Comparison of ENCODE assay signal across 15 mouse cellular contexts in genomic region chr15:24648938-24649337, GRCm38 (mm10).
DNase-seq lines count a peak whose midpoint lies in the region; ATAC-seq lines count a peak whose summit lies in the region.
"Had no signal": no experiment of that assay in that cellular context is flagged by ENCODE, and none has a peak within 500 bp of the region (broad histone marks: within the 10 kb centered on the region; RNA-seq: fewer than 3 reads in every experiment).

No protein-coding gene starts in this region.

- no peak overlapping the region for H3K27ac ChIP-seq in forebrain, embryonic 15.5 days (replicated peaks)
- H3K27ac ChIP-seq in forebrain, embryonic 10.5 days, result no peak overlapping the region
- H3K27ac ChIP-seq in neural tube, embryonic 15.5 days (replicated peaks), result no peak overlapping the region
- H3K27ac ChIP-seq: heart, embryonic 15.5 days had no signal

- 82% methylated on average over 1 of the region's 1 CpGs for WGBS in forebrain, embryonic 15.5 days
- WGBS in forebrain, embryonic 10.5 days, result 81% methylated on average over 1 of the region's 1 CpGs
- WGBS in neural tube, embryonic 15.5 days, result 82% methylated on average over 1 of the region's 1 CpGs

- H3K4me2 ChIP-seq in forebrain, embryonic 15.5 days (replicated peaks), result no peak overlapping the region
- H3K4me2 ChIP-seq in neural tube, embryonic 15.5 days, result no peak overlapping the region
- H3K4me2 ChIP-seq: heart, embryonic 15.5 days; liver, embryonic 11.5 days; lung, embryonic 14.5 days had no signal

- DNase-seq in forebrain, embryonic 10.5 days (ENCODE audit: extremely low spot score, low spot score), result no peak
- peak; percentile 13 for DNase-seq in layer of hippocampus, adult 9-10 months (ENCODE audit: low spot score)
- DNase-seq in layer of hippocampus, adult 11-12 months (ENCODE audit: low spot score), result no peak
- DNase-seq in brain, embryonic 18.5 days (ENCODE audit: low read depth, low spot score), result peak; percentile 28
- no peak for DNase-seq in yolk sac, embryonic 10.5 days (ENCODE audit: low spot score)
- DNase-seq in adrenal gland, postnatal 36 days, result no peak
- DNase-seq: cerebellum, adult 8-10 months; heart, adult 11 months; lung, embryonic 14.5 days; right cerebral cortex, postnatal 4 days; thymus, adult 18-20 months had no signal

- H3K4me3 ChIP-seq in forebrain, embryonic 15.5 days, result no peak overlapping the region
- H3K4me3 ChIP-seq in forebrain, embryonic 10.5 days, result no peak overlapping the region
- H3K4me3 ChIP-seq in neural tube, embryonic 15.5 days (replicated peaks), result no peak overlapping the region
- H3K4me3 ChIP-seq: heart, embryonic 15.5 days had no signal

- no peaks in the 10 kb centered on the region for H3K4me1 ChIP-seq in forebrain, embryonic 15.5 days
- H3K4me1 ChIP-seq in forebrain, embryonic 10.5 days, result no peaks in the 10 kb centered on the region
- no peaks in the 10 kb centered on the region for H3K4me1 ChIP-seq in neural tube, embryonic 15.5 days
- H3K4me1 ChIP-seq: heart, embryonic 15.5 days had no signal

- no peak overlapping the region for H3K9ac ChIP-seq in forebrain, embryonic 15.5 days (replicated peaks)
- no peak overlapping the region for H3K9ac ChIP-seq in neural tube, embryonic 15.5 days (replicated peaks)
- H3K9ac ChIP-seq: heart, embryonic 15.5 days; lung, embryonic 14.5 days had no signal

- peak; percentile 80 for ATAC-seq in forebrain, embryonic 15.5 days (replicated peaks)
- peak; percentile 72; the same call in 1 of the 2 replicates for ATAC-seq in neural tube, embryonic 15.5 days (ENCODE audit: low FRiP score)

- no peaks in the 10 kb centered on the region for H3K36me3 ChIP-seq in forebrain, embryonic 15.5 days
- no peaks in the 10 kb centered on the region for H3K36me3 ChIP-seq in forebrain, embryonic 10.5 days (replicated peaks)
- no peaks in the 10 kb centered on the region for H3K36me3 ChIP-seq in neural tube, embryonic 15.5 days
- H3K36me3 ChIP-seq: heart, embryonic 15.5 days had no signal

- no peaks in the 10 kb centered on the region for H3K9me3 ChIP-seq in forebrain, embryonic 15.5 days
- H3K9me3 ChIP-seq in forebrain, embryonic 10.5 days, result peaks cover 5% of the 10 kb centered on the region
- H3K9me3 ChIP-seq in neural tube, embryonic 15.5 days (replicated peaks), result no peaks in the 10 kb centered on the region
- H3K9me3 ChIP-seq: heart, embryonic 15.5 days had no signal

- H3K27me3 ChIP-seq in forebrain, embryonic 15.5 days, result no peaks in the 10 kb centered on the region
- H3K27me3 ChIP-seq in forebrain, embryonic 10.5 days (ENCODE audit: poor library complexity, severe bottlenecking), result no peaks in the 10 kb centered on the region
- no peaks in the 10 kb centered on the region for H3K27me3 ChIP-seq in neural tube, embryonic 15.5 days (replicated peaks)
- H3K27me3 ChIP-seq: heart, embryonic 15.5 days had no signal

Comparison
In these comparisons a context has a peak if more than half of its experiments do, and no peak if none do; other contexts are left out.
1. DNase-seq: peak in layer of hippocampus, adult 9-10 months (single experiment) and brain, embryonic 18.5 days (single experiment); none in forebrain, embryonic 10.5 days (single experiment), layer of hippocampus, adult 11-12 months (single experiment), yolk sac, embryonic 10.5 days (single experiment) and adrenal gland, postnatal 36 days (0 of 2).